Mouse (Mus musculus) hindlimb bud, embryonic 11.5 days (tissue): ENCODE data around the gene Ttc14.

ENCODE experiments used
- DNase-seq: peaks from one replicate; pipeline ENCODE4 v3.0.0-alpha.2; 2012; ENCODE audit warnings: low read depth, low spot score; ENCODE audit errors: extremely low spot score

Ttc14 gene

GRCm38 (mm10) chr3:33799617-33800512, at the start of gene Ttc14:
TSS of gene Ttc14 (plus strand) at chr3:33799832.
- peak; percentile 88 for DNase-seq

DNA sequence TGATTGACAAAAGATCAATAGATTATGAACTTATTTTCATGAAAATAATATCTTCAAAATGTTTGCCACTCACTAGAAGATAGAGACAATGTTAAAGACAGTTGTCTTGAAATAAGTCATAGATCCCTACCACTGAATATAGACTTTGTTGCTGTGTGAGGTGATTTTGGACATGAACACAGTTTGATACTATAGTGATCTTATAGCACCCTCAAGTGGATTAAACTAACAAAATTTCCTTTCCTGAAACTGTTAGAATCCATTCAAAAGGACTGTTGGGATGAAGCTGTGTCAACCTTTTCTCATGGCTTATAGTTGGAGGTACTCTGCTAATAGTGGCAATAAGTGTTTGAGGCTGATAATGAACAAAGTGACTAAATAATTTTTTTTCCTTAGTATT, 8.7 kb upstream of the Ttc14 start:
- DNase-seq: no peak

GRCm38 (mm10) chr3:33800513-33800820, 835 bp downstream of the Ttc14 start:
- DNase-seq: no peak

- DNase-seq: no peak
Measured at GRCm38 (mm10) chr3:33807151-33807550, 7.5 kb downstream of the Ttc14 start.

DNA sequence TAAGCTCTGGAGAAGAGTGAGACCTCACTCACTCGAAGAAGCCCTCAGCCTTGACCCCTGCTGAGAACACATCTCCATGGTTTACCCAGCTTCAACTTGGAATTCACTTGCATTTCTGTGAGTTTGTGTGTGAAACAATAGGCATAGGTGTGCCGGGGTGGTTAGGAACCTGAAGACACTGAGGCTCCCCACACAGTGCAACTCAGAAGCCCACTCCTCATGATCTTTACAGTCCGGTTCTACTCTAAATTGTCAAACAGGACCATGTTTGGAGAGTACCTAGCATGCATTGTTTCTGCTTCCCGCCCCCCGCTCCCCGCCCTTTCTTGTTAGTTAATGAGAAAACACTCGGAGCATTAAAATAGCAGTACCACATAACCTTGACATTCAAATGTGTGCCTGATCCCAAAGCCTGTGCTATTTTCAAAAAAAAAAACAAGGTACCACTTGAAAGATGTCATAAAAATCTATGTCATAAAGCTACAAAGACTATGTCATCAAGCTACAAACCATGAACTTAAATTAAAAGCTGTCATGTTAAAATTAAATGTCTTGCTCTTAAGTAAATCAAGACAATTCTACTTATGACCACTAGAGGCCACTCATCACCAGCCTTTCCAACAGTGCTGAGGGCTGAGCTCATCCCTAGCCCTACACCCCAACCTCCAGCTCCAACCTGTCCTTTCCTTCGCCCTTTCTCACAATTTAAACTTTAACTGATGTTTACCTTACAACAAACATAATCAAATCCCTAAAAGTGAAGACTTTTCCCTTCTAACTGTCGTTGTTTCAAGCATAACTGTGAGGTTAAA, 24.7 kb downstream of the Ttc14 start:
- no peak for DNase-seq

- no peak for DNase-seq
Measured at GRCm38 (mm10) chr3:33832351-33832750, 32.7 kb downstream of the Ttc14 start.

- DNase-seq: no peak
Measured at GRCm38 (mm10) chr3:33836576-33836975, 36.9 kb downstream of the Ttc14 start.

GRCm38 (mm10) chr3:33838877-33839276, 39.2 kb downstream of the Ttc14 start:
- DNase-seq: no peak

DNA sequence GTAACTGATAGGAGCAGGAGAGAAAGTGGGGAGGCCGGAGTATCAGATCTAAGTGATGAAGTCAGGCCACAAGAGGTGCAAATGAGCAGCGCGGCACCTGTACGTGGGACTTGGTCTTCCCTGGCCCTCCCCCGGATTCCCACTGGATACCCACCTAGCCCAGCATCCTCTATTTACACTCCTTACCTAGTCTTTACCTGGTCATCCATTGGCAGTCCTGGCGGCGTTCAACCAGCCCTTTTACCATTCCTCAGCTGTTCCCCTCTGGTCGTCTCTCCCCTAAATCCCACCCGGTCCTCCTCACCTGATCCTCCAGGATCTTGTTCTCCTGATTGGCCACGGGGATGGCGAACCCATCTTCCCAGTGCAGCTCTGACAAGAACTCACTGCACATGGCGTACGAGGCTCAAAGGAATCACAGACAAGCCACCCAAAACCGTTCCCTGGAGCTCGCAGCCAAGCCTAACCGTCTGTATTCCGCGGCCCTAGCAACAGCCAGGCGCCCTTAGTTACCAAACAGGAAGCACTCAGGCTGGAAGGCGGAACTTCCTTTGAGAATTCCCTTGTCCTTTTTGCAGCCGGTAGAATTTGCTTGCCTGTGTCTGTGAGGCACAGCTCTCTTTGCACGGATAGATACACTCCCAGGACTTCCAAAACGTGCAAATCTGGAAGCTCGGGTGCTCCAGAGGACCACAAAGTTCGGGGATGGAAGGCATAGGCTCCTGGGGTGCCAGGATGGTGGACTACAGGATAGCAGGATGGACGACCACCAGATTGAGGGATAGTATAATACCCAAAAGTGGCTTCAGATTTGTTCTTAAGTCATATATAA, 44.4 kb downstream of the Ttc14 start, which contains the start of gene Ccdc39:
TSS of gene Ccdc39 (minus strand) at position 510 of the 832 bp plus-strand sequence.
- peak; percentile 35 for DNase-seq

DNA sequence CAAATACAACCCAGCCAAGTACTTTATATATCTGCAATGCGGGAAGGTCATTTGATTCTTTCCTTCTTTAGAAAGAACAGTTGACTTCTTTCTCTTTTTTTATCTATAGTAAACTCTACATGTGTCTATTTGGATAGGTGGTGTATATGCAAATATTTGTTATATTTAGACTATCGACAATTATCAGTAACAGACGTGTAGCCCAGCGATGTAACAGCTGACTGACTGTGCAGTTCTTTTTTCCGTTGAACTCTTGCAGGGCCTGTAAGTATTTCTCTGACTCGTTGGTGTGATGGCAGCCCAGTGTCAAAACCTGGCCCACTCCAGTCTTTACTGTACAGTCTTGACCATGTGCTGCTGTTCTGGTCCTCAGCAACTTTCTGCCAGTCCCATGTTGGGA, 47.0 kb downstream of the Ttc14 start:
- DNase-seq: no peak

- no peak for DNase-seq
Measured at GRCm38 (mm10) chr3:33850856-33851255, 51.2 kb downstream of the Ttc14 start.

- no peak for DNase-seq
Measured at GRCm38 (mm10) chr3:33853062-33853461, 53.4 kb downstream of the Ttc14 start.

- no peak for DNase-seq
Measured at GRCm38 (mm10) chr3:33858939-33859338, 59.3 kb downstream of the Ttc14 start.

DNA sequence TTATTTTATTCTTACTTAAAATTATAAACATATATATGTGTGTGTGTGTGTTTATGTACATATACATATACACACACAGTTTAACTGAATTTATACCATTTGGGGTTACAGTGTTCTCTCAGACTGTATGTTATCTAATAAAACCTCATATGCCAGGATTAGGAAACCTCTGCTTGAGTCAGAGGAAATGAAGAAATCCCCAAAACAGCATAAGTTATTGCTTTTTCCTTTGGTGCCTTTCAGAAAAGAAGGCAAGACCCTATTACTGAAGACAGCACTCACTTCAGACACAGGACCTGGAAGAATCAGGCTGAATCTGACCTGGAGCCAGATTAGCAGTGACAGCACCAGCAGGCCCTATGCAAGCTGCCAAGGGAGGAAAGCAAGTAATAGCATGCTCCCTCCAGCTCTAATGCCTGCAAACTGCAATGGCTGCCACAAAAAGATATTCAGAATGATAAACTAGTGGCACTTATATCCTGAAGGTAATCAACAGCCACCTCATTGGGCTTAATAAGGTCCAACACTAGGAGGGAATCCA, 64.4 kb downstream of the Ttc14 start:
- DNase-seq: no peak
